Mouse (Mus musculus): ENCODE data around the gene Tprg. TPM values are rescaled to one million over a fixed set of nuclear protein-coding genes. Genes with fewer than 3 reads are reported as not detected.
A peak's percentile ranks its signal among the peaks of the same experiment; 100 is the strongest.

Tprg gene
- total RNA-seq, 1 experiment: not detected

DNA sequence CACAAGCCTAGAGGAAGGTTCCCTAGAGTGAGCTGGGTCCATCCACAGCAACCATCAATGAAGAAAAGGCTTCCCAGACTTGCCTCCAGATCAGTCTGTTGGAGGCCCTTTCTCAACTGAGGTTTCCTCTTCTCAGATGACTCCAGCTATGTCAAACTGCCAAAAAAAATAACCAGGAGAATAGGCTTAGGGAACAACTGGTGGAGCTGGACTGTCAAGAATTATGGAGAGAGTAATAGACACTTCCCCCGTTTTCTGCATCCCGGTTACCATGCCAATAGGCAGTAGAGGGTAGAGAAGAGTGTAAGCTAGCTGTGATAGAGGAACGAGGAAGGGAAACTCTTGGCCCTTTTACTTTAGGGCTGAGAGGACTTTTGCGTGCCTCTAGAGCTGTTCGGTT, 24.3 kb upstream of the Tprg start:
- H3K9me3 ChIP-seq (ENCODE audit: control insufficient read depth, insufficient read depth, low read depth, low read length): no peaks in the 10 kb centered on the region
- in situ Hi-C loops (cut with MboI; ENCODE audit: low sequenced_read_pairs in 2 of 2, unreplicated experiment in 2 of 2): loop anchor here in 1 of 2 experiments (10.0 kb wide), 1 partner anchor 1278 kb away; the partner anchor contains the start of genes Bcl6 and Gm37419
- H3K4me3 ChIP-seq (ENCODE audit: insufficient read depth in 1 of 2, low read depth in 1 of 2, low read length in 2 of 2, poor library complexity in 1 of 2, severe bottlenecking in 1 of 2): no peak overlapping the region
- no peaks in the 10 kb centered on the region for H3K36me3 ChIP-seq (ENCODE audit: control insufficient read depth, insufficient read depth, low read length, poor library complexity, severe bottlenecking)
- no peak overlapping the region for H3K27ac ChIP-seq (ENCODE audit: insufficient read depth, low read depth, low read length, poor library complexity, severe bottlenecking)
- no peak for TF ChIP-seq CHD2 (IDR thresholded peaks at IDR 0.05; ENCODE audit: low read depth, low read length)
- TF ChIP-seq HCFC1 (IDR thresholded peaks at IDR 0.05; ENCODE audit: borderline replicate concordance, insufficient read depth, low read length): no peak
- TF ChIP-seq ZNF384 (IDR thresholded peaks at IDR 0.05; ENCODE audit: low read depth, low read length): no peak
- no peak for TF ChIP-seq MAFK (IDR thresholded peaks at IDR 0.05; ENCODE audit: insufficient read depth, low read depth, low read length)
- no peak for TF ChIP-seq ZC3H11A (IDR thresholded peaks at IDR 0.05; ENCODE audit: borderline replicate concordance, low read depth, low read length)
- no peaks in the 10 kb centered on the region for H3K4me1 ChIP-seq (ENCODE audit: control insufficient read depth in 2 of 2, insufficient read depth in 2 of 2, low read length in 2 of 2, poor library complexity in 1 of 2)
- no peak for DNase-seq (ENCODE audit: low read depth, low spot score)
- no peak overlapping the region for H3K9ac ChIP-seq (ENCODE audit: insufficient read depth, low read depth, low read length, poor library complexity, severe bottlenecking)

- DNase-seq (ENCODE audit: low read depth, low spot score): no peak
- Histone ChIP-seq H3K4me1 (ENCODE audit: control insufficient read depth in 2 of 2, insufficient read depth in 2 of 2, low read length in 2 of 2, poor library complexity in 1 of 2) (no peaks in the 10 kb centered on the region), H3K36me3 (ENCODE audit: control insufficient read depth, insufficient read depth, low read length, poor library complexity, severe bottlenecking) (no peaks in the 10 kb centered on the region), H3K27ac (ENCODE audit: insufficient read depth, low read depth, low read length, poor library complexity, severe bottlenecking) (no peak overlapping the region), H3K9ac (ENCODE audit: insufficient read depth, low read depth, low read length, poor library complexity, severe bottlenecking) (no peak overlapping the region), H3K4me3 (ENCODE audit: insufficient read depth in 1 of 2, low read depth in 1 of 2, low read length in 2 of 2, poor library complexity in 1 of 2, severe bottlenecking in 1 of 2) (no peak overlapping the region), H3K9me3 (ENCODE audit: control insufficient read depth, insufficient read depth, low read depth, low read length) (no peaks in the 10 kb centered on the region)
- TF ChIP-seq HCFC1 (IDR thresholded peaks at IDR 0.05; ENCODE audit: borderline replicate concordance, insufficient read depth, low read length) (no peak), CHD2 (IDR thresholded peaks at IDR 0.05; ENCODE audit: low read depth, low read length) (no peak), ZNF384 (IDR thresholded peaks at IDR 0.05; ENCODE audit: low read depth, low read length) (no peak), ZC3H11A (IDR thresholded peaks at IDR 0.05; ENCODE audit: borderline replicate concordance, low read depth, low read length) (no peak), MAFK (IDR thresholded peaks at IDR 0.05; ENCODE audit: insufficient read depth, low read depth, low read length) (no peak)
- in situ Hi-C loops (cut with MboI; ENCODE audit: low sequenced_read_pairs in 2 of 2, unreplicated experiment in 2 of 2): loop anchor here in 1 of 2 experiments (10.0 kb wide), 1 partner anchor 1278 kb away; the partner anchor contains the start of genes Bcl6 and Gm37419
Observed at GRCm38 (mm10) chr16:25262965-25263364, 23.7 kb upstream of the Tprg start.

- H3K36me3 ChIP-seq (ENCODE audit: control insufficient read depth, insufficient read depth, low read length, poor library complexity, severe bottlenecking): no peaks in the 10 kb centered on the region
- no peaks in the 10 kb centered on the region for H3K9me3 ChIP-seq (ENCODE audit: control insufficient read depth, insufficient read depth, low read depth, low read length)
- no peak for TF ChIP-seq CHD2 (IDR thresholded peaks at IDR 0.05; ENCODE audit: low read depth, low read length)
- no peak for TF ChIP-seq ZNF384 (IDR thresholded peaks at IDR 0.05; ENCODE audit: low read depth, low read length)
- TF ChIP-seq ZC3H11A (IDR thresholded peaks at IDR 0.05; ENCODE audit: borderline replicate concordance, low read depth, low read length): peak; percentile 78; the same call in 1 of the 2 replicates
- no peak for TF ChIP-seq HCFC1 (IDR thresholded peaks at IDR 0.05; ENCODE audit: borderline replicate concordance, insufficient read depth, low read length)
- TF ChIP-seq MAFK (IDR thresholded peaks at IDR 0.05; ENCODE audit: insufficient read depth, low read depth, low read length): no peak
- DNase-seq (ENCODE audit: low read depth, low spot score): peak; percentile 77
- no peak overlapping the region for H3K27ac ChIP-seq (ENCODE audit: insufficient read depth, low read depth, low read length, poor library complexity, severe bottlenecking)
- H3K4me1 ChIP-seq (ENCODE audit: control insufficient read depth in 2 of 2, insufficient read depth in 2 of 2, low read length in 2 of 2, poor library complexity in 1 of 2): no peaks in the 10 kb centered on the region
- no peak overlapping the region for H3K9ac ChIP-seq (ENCODE audit: insufficient read depth, low read depth, low read length, poor library complexity, severe bottlenecking)
- no peak overlapping the region for H3K4me3 ChIP-seq (ENCODE audit: insufficient read depth in 1 of 2, low read depth in 1 of 2, low read length in 2 of 2, poor library complexity in 1 of 2, severe bottlenecking in 1 of 2)
- in situ Hi-C loops (cut with MboI; ENCODE audit: low sequenced_read_pairs in 2 of 2, unreplicated experiment in 2 of 2): loop anchor here in 1 of 2 experiments (10.0 kb wide), 1 partner anchor 1279 kb away; the partner anchor contains the start of genes Bcl6 and Gm37419
Observed at GRCm38 (mm10) chr16:25263520-25264149, 23.0 kb upstream of the Tprg start.

DNA sequence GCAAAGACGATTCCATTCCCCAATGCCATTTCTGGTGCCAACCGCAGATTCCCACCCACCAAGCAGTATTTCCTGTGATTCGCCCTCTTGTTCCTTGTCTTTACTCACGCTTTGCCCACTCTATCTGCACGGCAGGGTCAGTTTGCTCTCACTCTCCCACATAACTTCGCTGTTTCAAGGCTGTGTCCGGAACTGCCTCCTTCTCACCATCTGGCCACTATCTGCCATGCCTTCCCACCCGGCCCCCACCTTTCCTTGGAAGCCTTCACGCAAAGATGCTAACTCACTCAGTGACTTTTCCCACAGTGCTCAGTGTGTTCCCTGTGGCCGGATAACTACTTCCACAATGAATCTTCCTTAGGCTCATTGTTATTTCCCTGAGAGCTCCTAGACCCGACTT, 21.4 kb upstream of the Tprg start:
- no peak overlapping the region for H3K9ac ChIP-seq (ENCODE audit: insufficient read depth, low read depth, low read length, poor library complexity, severe bottlenecking)

More for the DNA sequence above, 21.4 kb upstream of the Tprg start:
- H3K9me3 ChIP-seq (ENCODE audit: control insufficient read depth, insufficient read depth, low read depth, low read length): no peaks in the 10 kb centered on the region
- DNase-seq (ENCODE audit: low read depth, low spot score): no peak
- H3K4me1 ChIP-seq (ENCODE audit: control insufficient read depth in 2 of 2, insufficient read depth in 2 of 2, low read length in 2 of 2, poor library complexity in 1 of 2): no peaks in the 10 kb centered on the region
- TF ChIP-seq CHD2 (IDR thresholded peaks at IDR 0.05; ENCODE audit: low read depth, low read length) (no peak), ZC3H11A (IDR thresholded peaks at IDR 0.05; ENCODE audit: borderline replicate concordance, low read depth, low read length) (no peak), MAFK (IDR thresholded peaks at IDR 0.05; ENCODE audit: insufficient read depth, low read depth, low read length) (no peak), ZNF384 (IDR thresholded peaks at IDR 0.05; ENCODE audit: low read depth, low read length) (no peak), HCFC1 (IDR thresholded peaks at IDR 0.05; ENCODE audit: borderline replicate concordance, insufficient read depth, low read length) (no peak)
- no peak overlapping the region for H3K4me3 ChIP-seq (ENCODE audit: insufficient read depth in 1 of 2, low read depth in 1 of 2, low read length in 2 of 2, poor library complexity in 1 of 2, severe bottlenecking in 1 of 2)
- H3K36me3 ChIP-seq (ENCODE audit: control insufficient read depth, insufficient read depth, low read length, poor library complexity, severe bottlenecking): no peaks in the 10 kb centered on the region
- in situ Hi-C loops (cut with MboI; ENCODE audit: low sequenced_read_pairs in 2 of 2, unreplicated experiment in 2 of 2): loop anchor here in 1 of 2 experiments (10.0 kb wide), 1 partner anchor 1280 kb away; the partner anchor contains the start of genes Bcl6 and Gm37419
- no peak overlapping the region for H3K27ac ChIP-seq (ENCODE audit: insufficient read depth, low read depth, low read length, poor library complexity, severe bottlenecking)
